Mouse (Mus musculus) cerebellum, postnatal 25 days (tissue): ENCODE results near the gene Als2cr12.
A peak's percentile ranks its signal among the peaks of the same experiment; 100 is the strongest.
"Not testable (repeated sequence)": the region's sequence is repeated elsewhere in the genome, so short reads cannot be mapped to it uniquely, and the experiment has no call there.

Experiments used
- DNase-seq, 2 experiments: peaks; one replicate each; pipeline ENCODE4 v3.0.0; 2021; ENCODE audit warnings: mixed read lengths in 2 of 2

Als2cr12 gene

DNA sequence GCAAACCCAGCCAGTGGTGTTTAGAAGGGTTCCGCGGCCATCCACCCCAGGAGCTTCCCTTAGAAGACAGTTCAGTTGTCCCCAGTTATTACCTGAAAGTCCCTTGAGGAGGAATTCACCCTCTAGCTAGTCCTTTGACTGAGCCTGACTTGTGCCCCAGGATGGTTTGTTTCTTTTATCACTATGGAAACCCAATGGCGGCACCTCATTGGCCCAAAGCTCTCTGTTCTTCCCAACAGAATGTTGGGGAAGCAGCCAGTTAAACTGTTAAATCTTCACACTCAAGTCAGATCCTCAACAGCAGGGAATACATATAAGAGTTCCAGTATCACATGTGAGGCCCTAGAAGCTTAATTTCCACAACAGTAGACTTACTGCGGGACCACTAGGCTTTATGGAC lies at the start of gene Als2cr12:
Gene Als2cr12 (minus strand): TSS at position 180 of the 400 bp plus-strand sequence.
- not testable (repeated sequence) for DNase-seq

GRCm38 (mm10) chr1:58744645-58745044 lies 48.9 kb upstream of the Als2cr12 start:
- no peak for DNase-seq

DNA sequence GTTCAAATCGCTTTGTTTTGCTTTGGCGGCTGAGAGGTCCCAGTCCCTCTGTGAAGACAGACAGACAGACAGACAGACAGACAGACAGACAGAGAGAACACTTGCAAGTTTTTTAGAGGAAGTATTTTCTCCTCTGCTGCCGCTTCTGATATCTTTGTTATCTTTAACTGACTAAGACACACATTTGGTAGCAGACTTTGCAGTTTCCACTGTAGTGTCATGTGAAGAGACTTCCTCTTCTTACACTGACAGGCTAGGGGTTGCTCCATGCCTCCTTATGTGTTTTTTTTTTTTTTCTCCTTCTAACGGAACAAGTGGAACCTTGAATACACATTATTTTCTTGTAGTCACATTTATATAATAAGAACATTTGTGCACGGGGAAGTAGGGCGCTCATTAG lies 47.5 kb upstream of the Als2cr12 start:
- DNase-seq = no peak

- no peak for DNase-seq
These were observed 46.8 kb upstream of the Als2cr12 start for GRCm38 (mm10) chr1:58742571-58743021.

DNA sequence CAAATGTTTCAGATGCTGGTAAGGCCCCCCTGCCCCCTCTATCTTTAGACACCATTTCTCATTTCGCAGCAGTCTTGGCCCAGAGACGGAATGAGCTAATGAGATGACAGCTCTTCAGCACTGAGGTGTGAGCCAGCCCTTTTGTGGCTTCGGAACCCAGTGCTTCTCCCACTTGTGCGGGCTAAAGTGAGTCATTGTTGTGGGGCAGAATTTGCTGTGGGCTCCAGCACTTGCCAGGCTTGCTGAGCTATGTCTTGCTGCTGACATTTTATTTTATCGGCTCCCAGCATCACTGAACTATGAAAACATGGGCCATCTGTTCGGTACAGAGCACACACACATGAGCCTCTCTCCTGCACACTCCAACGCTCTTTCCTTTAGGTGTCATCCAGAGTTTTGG lies 43.7 kb upstream of the Als2cr12 start:
- peak; percentile 67 to 78 for DNase-seq

DNA sequence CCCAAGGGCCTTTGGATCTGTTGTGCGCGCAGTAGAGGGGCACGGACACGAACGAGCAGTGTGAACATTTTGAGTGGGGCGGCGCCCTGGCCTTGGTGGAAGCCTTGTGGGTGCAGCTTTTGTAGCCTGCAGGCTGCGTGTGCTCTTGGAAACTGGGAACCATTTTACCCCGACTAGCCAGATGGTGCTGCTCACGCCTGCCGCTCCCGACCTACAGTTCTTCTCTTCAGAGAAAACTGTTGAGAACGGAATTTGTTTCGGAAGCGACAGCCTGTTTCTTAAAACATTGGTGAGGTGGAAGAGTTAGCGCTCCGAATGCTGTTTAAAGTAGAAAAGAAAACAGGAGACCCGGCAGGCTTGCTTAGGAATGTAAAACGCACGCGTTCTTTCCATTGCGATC lies 41.2 kb upstream of the Als2cr12 start:
- peak; percentile 33 to 46 for DNase-seq

DNA sequence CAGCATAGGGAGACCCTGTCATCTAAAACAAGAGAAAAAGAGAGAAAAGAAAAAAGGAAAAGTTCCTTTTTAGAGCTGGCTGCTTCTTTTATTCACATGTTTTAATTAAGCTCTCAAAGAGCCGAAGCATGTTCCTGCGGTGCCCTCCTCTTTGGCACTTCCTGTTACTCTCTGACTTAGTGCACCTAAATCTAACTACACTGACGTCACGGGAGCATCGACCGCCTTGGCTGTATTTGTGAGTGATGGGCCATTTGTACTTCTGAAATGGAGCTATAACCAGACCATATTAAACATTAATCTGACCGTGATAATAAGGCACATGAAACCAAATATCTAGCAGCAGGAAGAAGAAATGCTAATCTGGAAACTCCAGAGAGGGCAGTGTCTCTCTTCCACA lies 40.2 kb upstream of the Als2cr12 start:
- DNase-seq = no peak

GRCm38 (mm10) chr1:58734043-58734920 lies 38.5 kb upstream of the Als2cr12 start:
- DNase-seq = no peak

- no peak for DNase-seq
These were observed 37.8 kb upstream of the Als2cr12 start for GRCm38 (mm10) chr1:58733636-58734035.

DNA sequence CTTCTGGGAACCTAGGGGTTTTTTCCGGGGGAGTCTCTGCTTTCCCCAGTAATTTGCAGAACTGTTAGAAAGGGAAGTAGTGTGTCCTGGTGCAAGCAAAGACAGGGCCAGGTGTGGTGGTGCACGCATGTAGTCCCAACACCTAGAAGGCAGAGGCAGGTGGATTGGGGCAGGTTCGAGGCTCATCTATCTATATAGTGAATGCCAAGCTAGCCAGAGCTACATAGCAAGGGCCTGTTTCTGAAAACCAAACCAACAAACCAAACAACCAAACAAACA lies 32.7 kb upstream of the Als2cr12 start:
- no peak for DNase-seq

- peak; percentile 84 for DNase-seq
These were observed 32.2 kb upstream of the Als2cr12 start for GRCm38 (mm10) chr1:58727747-58728589.

- DNase-seq = no peak
These were observed 31.4 kb upstream of the Als2cr12 start for GRCm38 (mm10) chr1:58727019-58727746.

GRCm38 (mm10) chr1:58725767-58726166 lies 30.0 kb upstream of the Als2cr12 start:
- DNase-seq = no peak

GRCm38 (mm10) chr1:58725095-58725494 lies 29.3 kb upstream of the Als2cr12 start:
- no peak for DNase-seq

GRCm38 (mm10) chr1:58724533-58724932 lies 28.7 kb upstream of the Als2cr12 start:
- DNase-seq = no peak

DNA sequence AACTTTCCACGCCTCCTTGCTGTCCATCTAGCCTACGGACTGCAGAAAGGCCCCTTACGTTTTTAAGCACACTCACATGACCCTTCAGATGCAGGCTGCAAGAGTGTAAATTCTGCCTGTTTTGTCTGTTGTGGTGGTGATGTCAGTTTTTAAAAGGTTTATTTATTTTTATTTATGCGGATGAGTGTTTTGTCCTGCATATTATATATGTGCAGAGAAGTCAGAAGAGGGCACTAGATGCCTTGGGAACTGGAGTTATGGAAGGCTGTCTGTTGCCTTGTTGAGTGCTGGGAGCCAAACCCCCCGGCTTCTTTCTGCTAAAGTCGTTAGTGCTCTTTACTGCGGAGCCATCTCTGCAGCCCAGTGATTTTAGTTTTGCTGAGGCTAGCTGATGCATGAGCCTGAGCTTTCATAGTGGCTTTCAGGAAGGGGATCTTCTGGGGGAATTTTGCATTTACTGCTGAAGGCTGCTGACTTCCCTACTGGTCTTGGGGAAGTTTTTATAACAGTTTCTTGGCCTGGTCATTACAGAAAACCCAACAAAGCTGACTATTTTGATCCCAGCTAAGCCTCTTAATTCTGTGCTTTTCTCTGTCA lies 28.1 kb upstream of the Als2cr12 start:
- no peak for DNase-seq

- DNase-seq = no peak
These were observed 27.4 kb upstream of the Als2cr12 start for GRCm38 (mm10) chr1:58723062-58723808.

- DNase-seq = no peak
These were observed 26.5 kb upstream of the Als2cr12 start for GRCm38 (mm10) chr1:58722115-58722938.

DNA sequence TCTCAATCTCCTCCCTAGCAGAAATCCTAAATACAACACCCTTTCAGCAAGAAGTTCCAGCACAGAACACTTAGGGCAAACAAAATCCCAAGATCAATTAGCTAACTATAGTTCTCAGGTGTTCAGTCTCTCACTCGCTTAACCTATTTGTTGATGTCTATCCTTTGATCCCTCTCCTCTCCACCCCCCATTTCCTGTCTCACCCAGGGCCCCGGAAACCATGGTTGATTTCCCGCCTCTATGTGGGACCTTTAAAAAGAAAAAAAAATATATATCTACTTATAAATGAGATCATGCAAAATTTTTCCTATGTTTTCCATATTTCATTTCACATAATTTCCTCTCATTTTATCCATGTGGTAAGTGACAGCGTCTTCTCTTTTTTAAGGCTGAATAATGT lies 25.2 kb upstream of the Als2cr12 start:
- DNase-seq = no peak

- no peak for DNase-seq
These were observed 24.3 kb upstream of the Als2cr12 start for GRCm38 (mm10) chr1:58720090-58720489.

- DNase-seq = no peak
These were observed 23.7 kb upstream of the Als2cr12 start for GRCm38 (mm10) chr1:58719356-58719945.
